Mouse (Mus musculus) limb, embryonic 14.5 days (tissue): ENCODE results near the gene Cdca3. TPM values are rescaled to one million over a fixed set of nuclear protein-coding genes. Genes with fewer than 3 reads are reported as not detected.
A peak's percentile ranks its signal among the peaks of the same experiment; 100 is the strongest.
"Not testable (repeated sequence)": the region's sequence is repeated elsewhere in the genome, so short reads cannot be mapped to it uniquely, and the experiment has no call there.

Source experiments
- ATAC-seq: fragments of 200-750 bp; cut with Nextera tagmentation; 2 replicates; pipeline ENCODE4 v1.8.0; 2017; ENCODE audit warnings: low read depth, moderate number of reproducible peaks, moderate TSS enrichment; ENCODE audit not compliant: low FRiP score
- DNase-seq: peaks from one replicate; pipeline ENCODE4 v3.0.0-alpha.2; 2015; ENCODE audit warnings: low spot score
- H3K27ac ChIP-seq: fragments of 300-500 bp; sonication (generic); replicated peaks from 2 replicates; pipeline ENCODE4 v1.5.1; 2014; ENCODE audit warnings: low read depth, mild to moderate bottlenecking, low read length, moderate library complexity, mixed read lengths
- H3K27me3 ChIP-seq: fragments of 300-500 bp; sonication (generic); 2 replicates; pipeline ENCODE4 v1.6.1; 2014; ENCODE audit warnings: low read length, mixed read lengths; ENCODE audit not compliant: control insufficient read depth, insufficient read depth
- H3K36me3 ChIP-seq: fragments of 300-500 bp; sonication (generic); 2 replicates; pipeline ENCODE4 v1.6.1; 2014; ENCODE audit warnings: mild to moderate bottlenecking, low read length, moderate library complexity, mixed read lengths; ENCODE audit not compliant: control insufficient read depth, insufficient read depth
- H3K4me1 ChIP-seq: fragments of 300-500 bp; sonication (generic); 2 replicates; pipeline ENCODE4 v1.6.1; 2014; ENCODE audit warnings: antibody characterized with exemption, low read length, mixed read lengths; ENCODE audit not compliant: control insufficient read depth, insufficient read depth
- H3K4me2 ChIP-seq: fragments of 300-500 bp; sonication (generic); replicated peaks from 2 replicates; pipeline ENCODE4 v1.6.1; 2014; ENCODE audit warnings: low read depth, mild to moderate bottlenecking, low read length, moderate library complexity; ENCODE audit not compliant: severe bottlenecking
- H3K4me3 ChIP-seq: fragments of 300-500 bp; sonication (generic); replicated peaks from 2 replicates; pipeline ENCODE4 v1.5.1; 2014; ENCODE audit warnings: low read length
- H3K9ac ChIP-seq: fragments of 300-500 bp; sonication (generic); 2 replicates; pipeline ENCODE4 v1.6.1; 2014; ENCODE audit warnings: mild to moderate bottlenecking, low read depth, low read length, moderate library complexity; ENCODE audit not compliant: severe bottlenecking
- H3K9me3 ChIP-seq: fragments of 300-500 bp; sonication (generic); 2 replicates; pipeline ENCODE4 v1.6.1; 2016; ENCODE audit warnings: low read length; ENCODE audit not compliant: control insufficient read depth
- POLR2A ChIP-seq: fragments of 200-500 bp; IDR thresholded peaks from 2 replicates; pipeline ENCODE4 v1.8.0; 2012; ENCODE audit warnings: inconsistent platforms, mild to moderate bottlenecking, moderate library complexity, borderline replicate concordance; ENCODE audit not compliant: insufficient read depth, insufficient read length; ENCODE audit errors: extremely low read depth
- WGBS: fragments of 180-500 bp; shearing (Covaris S2); extraction: QIAGEN DNeasy Blood & Tissue Kit; methylation state at CpG from one replicate; pipeline ENCODE4 v1.1.7; 2014; 5-methylcytosine and 5-hydroxymethylcytosine counted together
- polyA plus RNA-seq, 2 experiments: library from polyadenylated mRNA; depleted of rRNA in 1 of 2; stranded (reverse) in 1 of 2; unstranded in 1 of 2; fragments of >200 nt; fragmentation: Nextera tagmentation in 1 of 2; extraction: Ambion mirVana in 1 of 2; gene quantifications; 2 replicates each; pipeline versions ENCODE4 v1.2.1 to v1.2.3; 2012 to 2014

Gene Cdca3
- polyA plus RNA-seq, 2 experiments: 128 to 141 TPM

DNA sequence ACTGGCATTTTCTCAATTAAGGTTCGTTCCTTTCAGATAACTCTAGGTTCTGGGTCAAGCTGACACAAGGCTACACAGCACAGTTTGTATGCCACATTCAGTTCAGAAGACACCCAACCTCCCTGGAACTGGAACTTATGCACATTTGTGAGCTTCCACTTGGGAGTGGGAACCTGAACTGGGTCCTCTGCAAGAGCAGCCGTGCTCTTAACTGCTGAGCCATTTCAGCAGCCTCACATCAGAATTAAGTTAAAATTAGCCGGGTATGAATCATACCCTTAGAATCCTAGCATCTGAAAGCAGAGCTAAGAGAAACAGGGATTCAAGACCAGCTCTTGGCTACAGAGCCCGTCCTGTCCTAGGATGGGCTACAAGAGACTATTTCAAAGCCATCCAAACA lies 22.0 kb upstream of the Cdca3 start:
- DNase-seq (no peak), ATAC-seq (no peak)
- H3K27ac ChIP-seq: no peak overlapping the region
- H3K36me3 ChIP-seq: peaks cover 24% of the 10 kb centered on the region
- no peaks in the 10 kb centered on the region for H3K9me3 ChIP-seq
- no peak for TF ChIP-seq POLR2A
- peaks cover 20% of the 10 kb centered on the region for H3K4me1 ChIP-seq
- no peak overlapping the region for H3K4me3 ChIP-seq
- H3K9ac ChIP-seq: no peak overlapping the region
- H3K27me3 ChIP-seq: no peaks in the 10 kb centered on the region
- no peak overlapping the region for H3K4me2 ChIP-seq
- 81% methylated on average over 4 of the region's 4 CpGs for WGBS

DNA sequence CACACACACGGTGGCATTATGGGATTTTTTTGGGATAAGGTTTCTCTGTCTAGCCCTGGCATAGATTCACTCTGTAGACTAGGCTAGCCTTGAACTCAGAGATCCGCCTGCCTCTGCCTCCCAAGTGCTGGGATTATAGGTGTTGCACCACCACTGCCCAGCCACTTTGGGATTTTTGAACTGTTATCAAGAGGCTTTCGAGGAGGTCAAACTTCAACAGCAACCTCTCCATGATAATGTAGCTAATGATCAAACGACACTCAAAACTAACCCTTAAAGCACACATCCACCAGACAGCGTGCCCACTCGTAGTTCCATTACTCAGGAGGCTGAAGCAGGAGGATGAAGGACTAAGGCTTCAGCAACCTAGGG lies 21.4 kb upstream of the Cdca3 start:
- no peak for TF ChIP-seq POLR2A
- WGBS: 82% methylated on average over 6 of the region's 6 CpGs
- Histone ChIP-seq H3K9me3 (no peaks in the 10 kb centered on the region), H3K9ac (0 out of 2 replicates have a peak overlapping the region, but pooled peaks have one; percentile 64), H3K4me2 (peak overlapping the region; percentile 95), H3K27ac (peak overlapping the region; percentile 59; the same call in 1 of the 2 replicates), H3K27me3 (no peaks in the 10 kb centered on the region), H3K36me3 (peaks cover 29% of the 10 kb centered on the region), H3K4me1 (peaks cover 25% of the 10 kb centered on the region), H3K4me3 (peak overlapping the region; percentile 58)
- ATAC-seq (no peak), DNase-seq (no peak)

DNA sequence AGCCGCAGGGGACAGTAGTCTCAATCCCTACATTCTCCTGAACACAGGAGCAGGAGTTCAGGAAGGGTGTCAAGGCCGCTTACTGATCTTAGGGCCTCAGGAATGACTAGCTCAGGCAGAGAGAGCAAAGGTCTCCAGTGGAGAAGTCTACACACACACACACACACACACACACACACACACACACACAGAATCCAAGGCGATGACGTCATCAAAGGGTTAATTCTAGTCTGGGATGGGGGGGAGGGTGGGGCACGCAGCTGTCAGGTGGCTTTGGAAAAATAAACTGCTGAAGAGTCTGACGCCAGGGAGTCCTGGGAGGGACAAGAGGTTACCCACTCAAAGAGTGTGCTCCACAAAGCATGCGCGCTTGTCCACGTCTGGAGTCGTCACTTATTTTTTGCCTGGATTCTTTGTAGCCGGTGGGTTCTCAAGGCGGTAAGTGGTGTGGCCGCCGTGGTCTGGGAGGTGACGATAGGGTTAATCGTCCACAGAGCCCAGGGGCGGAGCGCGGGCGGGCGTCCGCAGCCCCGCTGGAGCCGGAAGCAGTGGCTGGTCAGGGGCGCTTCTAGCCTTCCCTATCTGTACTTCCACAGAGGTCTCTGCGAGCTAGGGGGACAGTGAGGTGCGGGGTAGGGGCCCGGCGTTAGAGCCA lies 20.9 kb upstream of the Cdca3 start, which contains the start of gene Spsb2:
Gene Spsb2 (plus strand): TSS at position 304 of the 655 bp plus-strand sequence.
- Histone ChIP-seq H3K36me3 (peaks cover 29% of the 10 kb centered on the region), H3K4me1 (peaks cover 25% of the 10 kb centered on the region), H3K27ac (peak within 1 kb of the TSS; percentile 86), H3K4me3 (peak within 1 kb of the TSS; percentile 58), H3K9me3 (no peaks in the 10 kb centered on the region), H3K9ac (peak within 1 kb of the TSS; percentile 64), H3K27me3 (no peaks in the 10 kb centered on the region), H3K4me2 (peak within 1 kb of the TSS; percentile 95)
- TF ChIP-seq POLR2A: no peak
- ATAC-seq (peak; percentile 62), DNase-seq (peak; percentile 62)
- WGBS: 6% methylated on average over 29 of the region's 29 CpGs

GRCm38 (mm10) chr6:124809052-124809774 lies 20.1 kb upstream of the Cdca3 start:
- H3K4me3 ChIP-seq: peak overlapping the region; percentile 58
- peak overlapping the region; percentile 64 for H3K9ac ChIP-seq
- H3K27ac ChIP-seq: peak overlapping the region; percentile 86
- H3K9me3 ChIP-seq: no peaks in the 10 kb centered on the region
- peak overlapping the region; percentile 95 for H3K4me2 ChIP-seq
- H3K27me3 ChIP-seq: no peaks in the 10 kb centered on the region
- peaks cover 26% of the 10 kb centered on the region for H3K4me1 ChIP-seq
- ATAC-seq (peak; percentile 24), DNase-seq (peak; percentile 76)
- TF ChIP-seq POLR2A: no peak
- 1% methylated on average over 35 of the region's 35 CpGs for WGBS
- peaks cover 29% of the 10 kb centered on the region for H3K36me3 ChIP-seq

DNA sequence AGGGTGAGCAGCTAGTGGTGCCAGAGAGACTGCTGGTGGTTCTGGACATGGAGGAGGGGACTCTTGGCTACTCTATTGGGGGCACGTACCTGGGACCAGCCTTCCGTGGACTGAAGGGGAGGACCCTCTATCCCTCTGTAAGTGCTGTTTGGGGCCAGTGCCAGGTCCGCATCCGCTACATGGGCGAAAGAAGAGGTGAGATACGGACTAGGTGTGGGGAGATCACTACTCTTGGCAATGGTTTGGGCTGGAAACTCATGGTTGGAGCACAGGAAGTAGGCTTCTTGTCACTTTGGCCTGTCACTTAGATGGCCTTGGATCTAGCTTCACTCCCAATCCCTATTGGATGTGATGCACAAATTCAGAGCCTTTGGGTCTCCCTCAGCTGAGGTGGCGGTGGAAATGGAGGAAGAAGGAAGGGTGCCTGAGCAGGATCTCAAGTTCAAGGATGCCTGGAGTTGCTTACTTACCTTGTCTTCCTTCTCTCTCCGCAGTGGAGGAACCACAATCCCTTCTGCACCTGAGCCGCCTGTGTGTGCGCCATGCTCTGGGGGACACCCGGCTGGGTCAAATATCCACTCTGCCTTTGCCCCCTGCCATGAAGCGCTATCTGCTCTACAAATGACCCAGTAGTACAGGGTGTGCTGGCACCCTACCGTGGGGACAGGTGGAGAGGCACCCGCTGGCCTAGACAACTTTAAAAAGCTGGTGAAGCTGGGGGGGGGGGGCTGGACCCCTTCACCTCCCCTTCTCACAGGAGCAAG lies 19.4 kb upstream of the Cdca3 start:
- H3K4me1 ChIP-seq: peaks cover 34% of the 10 kb centered on the region
- peak overlapping the region; percentile 58 for H3K4me3 ChIP-seq
- no peak for TF ChIP-seq POLR2A
- no peaks in the 10 kb centered on the region for H3K27me3 ChIP-seq
- H3K9ac ChIP-seq: peak overlapping the region; percentile 64
- peaks cover 29% of the 10 kb centered on the region for H3K36me3 ChIP-seq
- WGBS: 40% methylated on average over 14 of the region's 14 CpGs
- DNase-seq: no peak
- no peaks in the 10 kb centered on the region for H3K9me3 ChIP-seq
- H3K4me2 ChIP-seq: peak overlapping the region; percentile 95
- 0 out of 2 replicates have a peak overlapping the region, but pooled peaks have one; percentile 29 for H3K27ac ChIP-seq
- no peak for ATAC-seq

- not testable (repeated sequence) for H3K4me2 ChIP-seq, ATAC-seq, H3K9ac ChIP-seq, H3K27me3 ChIP-seq, H3K9me3 ChIP-seq, DNase-seq, H3K4me3 ChIP-seq
- Histone ChIP-seq H3K4me1 (peaks cover 35% of the 10 kb centered on the region), H3K36me3 (peaks cover 36% of the 10 kb centered on the region), H3K27ac (0 out of 2 replicates have a peak overlapping the region, but pooled peaks have one; percentile 29)
- WGBS: 84% methylated on average over 8 of the region's 11 CpGs
These were observed 18.6 kb upstream of the Cdca3 start for GRCm38 (mm10) chr6:124810566-124811402.
